Comparison of ENCODE assay signal across 8 mouse cellular contexts in genomic region chr12:101026946-101027345, GRCm38 (mm10). TPM values are rescaled to one million over a fixed set of nuclear protein-coding genes. Genes with fewer than 3 reads are reported as not detected.
DNase-seq lines count a peak whose midpoint lies in the region; ATAC-seq and TF ChIP-seq lines count a peak whose summit lies in the region.

No protein-coding gene starts in this region.

- no peaks in the 10 kb centered on the region for H3K36me3 ChIP-seq in lung, embryonic 14.5 days (ENCODE audit: insufficient read depth)
- no peaks in the 10 kb centered on the region; the same call in 1 of the 2 replicates for H3K36me3 ChIP-seq in hindbrain, embryonic 11.5 days (ENCODE audit: control insufficient read depth, insufficient read depth, low read length)
- 0 out of 2 replicates have a peak, but pooled peaks cover 2% of the 10 kb centered on the region for H3K36me3 ChIP-seq in liver, embryonic 11.5 days (ENCODE audit: control insufficient read depth, insufficient read depth, low read length)
- H3K36me3 ChIP-seq in stomach, embryonic 15.5 days = no peaks in the 10 kb centered on the region

- no peak for TF ChIP-seq POLR2A in cerebellum, adult 2 months (IDR thresholded peaks at IDR 0.05; ENCODE audit: borderline replicate concordance, insufficient read depth, low read length)

- no peak overlapping the region for H3K27ac ChIP-seq in cerebellum, adult 2 months (ENCODE audit: insufficient read depth, low read length)
- H3K27ac ChIP-seq in lung, embryonic 14.5 days (ENCODE audit: low read depth) = no peak overlapping the region
- H3K27ac ChIP-seq in hindbrain, embryonic 11.5 days (ENCODE audit: low read depth, low read length) = no peak overlapping the region
- H3K27ac ChIP-seq in liver, embryonic 11.5 days (ENCODE audit: low read depth, low read length) = peak overlapping the region; percentile 76
- peak overlapping the region; percentile 67 for H3K27ac ChIP-seq in stomach, embryonic 15.5 days

- 18% methylated on average over 14 of the region's 14 CpGs for WGBS in cerebellum, adult 2 months
- 17% methylated on average over 14 of the region's 14 CpGs for whole genome bisulfite sequencing in lung, embryonic 14.5 days
- 9% methylated on average over 14 of the region's 14 CpGs for WGBS in hindbrain, embryonic 11.5 days
- 33% methylated on average over 14 of the region's 14 CpGs for WGBS in liver, embryonic 11.5 days
- 19% methylated on average over 14 of the region's 14 CpGs for WGBS in stomach, embryonic 15.5 days

- H3K4me2 ChIP-seq in lung, embryonic 14.5 days = peak overlapping the region; percentile 96
- H3K4me2 ChIP-seq in hindbrain, embryonic 11.5 days (replicated peaks; ENCODE audit: low read depth, low read length) = peak overlapping the region; percentile 82
- H3K4me2 ChIP-seq in liver, embryonic 11.5 days = peak overlapping the region; percentile 92
- peak overlapping the region; percentile 97 for H3K4me2 ChIP-seq in stomach, embryonic 15.5 days

- no peaks in the 10 kb centered on the region; the same call in 1 of the 2 replicates for H3K27me3 ChIP-seq in cerebellum, adult 2 months (ENCODE audit: control insufficient read depth, insufficient read depth, low read length)
- H3K27me3 ChIP-seq in lung, embryonic 14.5 days (ENCODE audit: insufficient read depth, low read length) = peaks cover 28% of the 10 kb centered on the region
- H3K27me3 ChIP-seq in hindbrain, embryonic 11.5 days (ENCODE audit: control insufficient read depth, insufficient read depth, low read length) = no peaks in the 10 kb centered on the region
- H3K27me3 ChIP-seq in liver, embryonic 11.5 days (replicated peaks; ENCODE audit: control insufficient read depth, insufficient read depth, low read length) = no peaks in the 10 kb centered on the region
- peaks cover 4% of the 10 kb centered on the region; the same call in 1 of the 2 replicates for H3K27me3 ChIP-seq in stomach, embryonic 15.5 days (replicated peaks)

- no peaks in the 10 kb centered on the region for H3K4me1 ChIP-seq in cerebellum, adult 2 months (ENCODE audit: control insufficient read depth, insufficient read depth, low read length)
- peaks cover 6% of the 10 kb centered on the region; the same call in 1 of the 2 replicates for H3K4me1 ChIP-seq in lung, embryonic 14.5 days (ENCODE audit: insufficient read depth)
- peaks cover 3% of the 10 kb centered on the region for H3K4me1 ChIP-seq in hindbrain, embryonic 11.5 days (replicated peaks; ENCODE audit: control insufficient read depth, insufficient read depth, low read length)
- H3K4me1 ChIP-seq in liver, embryonic 11.5 days (replicated peaks; ENCODE audit: control insufficient read depth, insufficient read depth, low read length) = peaks cover 28% of the 10 kb centered on the region
- H3K4me1 ChIP-seq in stomach, embryonic 15.5 days = peaks cover 31% of the 10 kb centered on the region

- peak overlapping the region; percentile 1 for H3K4me3 ChIP-seq in cerebellum, adult 2 months (replicated peaks; ENCODE audit: insufficient read depth, low read depth, low read length)
- peak overlapping the region; percentile 64 for H3K4me3 ChIP-seq in lung, embryonic 14.5 days (ENCODE audit: low read depth, low read length)
- H3K4me3 ChIP-seq in hindbrain, embryonic 11.5 days (ENCODE audit: low read depth, low read length) = peak overlapping the region; percentile 69
- peak overlapping the region; percentile 86 for H3K4me3 ChIP-seq in liver, embryonic 11.5 days (ENCODE audit: low read depth, low read length)
- H3K4me3 ChIP-seq in stomach, embryonic 15.5 days (replicated peaks) = peak overlapping the region; percentile 59

- no peaks in the 10 kb centered on the region for H3K9me3 ChIP-seq in lung, embryonic 14.5 days (ENCODE audit: low read depth, low read length)
- no peaks in the 10 kb centered on the region for H3K9me3 ChIP-seq in hindbrain, embryonic 11.5 days (ENCODE audit: control insufficient read depth, low read length)
- H3K9me3 ChIP-seq in liver, embryonic 11.5 days (ENCODE audit: control insufficient read depth, low read length) = no peaks in the 10 kb centered on the region
- no peaks in the 10 kb centered on the region for H3K9me3 ChIP-seq in stomach, embryonic 15.5 days

- no peak for ATAC-seq in lung, embryonic 14.5 days (ENCODE audit: insufficient read depth)
- ATAC-seq in hindbrain, embryonic 11.5 days (ENCODE audit: low FRiP score) = no peak
- no peak for ATAC-seq in liver, embryonic 11.5 days (replicated peaks; ENCODE audit: low FRiP score)
- no peak for ATAC-seq in stomach, embryonic 15.5 days (ENCODE audit: insufficient read depth, low FRiP score, low read depth)

- peak overlapping the region; percentile 79 for H3K9ac ChIP-seq in lung, embryonic 14.5 days
- H3K9ac ChIP-seq in hindbrain, embryonic 11.5 days (ENCODE audit: low read depth, low read length) = peak overlapping the region; percentile 39
- H3K9ac ChIP-seq in liver, embryonic 11.5 days (ENCODE audit: low read depth, low read length) = peak overlapping the region; percentile 96
- H3K9ac ChIP-seq in stomach, embryonic 15.5 days = no peak overlapping the region

- peak in 1 of 2 experiments; percentile 39 for DNase-seq in cerebellum, adult 2 months
- DNase-seq in cerebellum, adult 9-10 months = no peak
- DNase-seq in lung, embryonic 14.5 days = no peak
- DNase-seq in lung, postnatal 10 days = no peak
- DNase-seq in hindbrain, embryonic 11.5 days (ENCODE audit: low spot score) = no peak
- DNase-seq in liver, embryonic 11.5 days (ENCODE audit: low spot score) = peak; percentile 28
- DNase-seq in adrenal gland, postnatal 14 days = no peak

- TF ChIP-seq CTCF in cerebellum, adult 2 months (IDR thresholded peaks at IDR 0.05; ENCODE audit: borderline replicate concordance, insufficient read depth, low read depth, low read length) = no peak
- TF ChIP-seq CTCF in lung, embryonic 14.5 days (IDR thresholded peaks at IDR 0.05; ENCODE audit: low read depth) = no peak

RNA-seq across cellular contexts. Expression of gene Ccdc88c, which starts 1.9 kb away (rescaled TPM):
- 9.0 TPM in 2 replicates for polyA plus RNA-seq in cerebellum, adult 2 months (2012; rRNA removed)
- 14.0 and 15.3 TPM in 2 replicates for polyA plus RNA-seq in lung, embryonic 14.5 days (2014; fragmentation: Nextera tagmentation; extraction: Ambion mirVana)
- 11.6 and 14.1 TPM in 2 replicates for polyA plus RNA-seq in hindbrain, embryonic 11.5 days (2014; fragmentation: Nextera tagmentation; extraction: Ambion mirVana)
- 11.8 and 13.3 TPM in 2 replicates for polyA plus RNA-seq in liver, embryonic 11.5 days (2014; fragmentation: Nextera tagmentation; extraction: Ambion mirVana)
- 9.4 and 11.1 TPM in 2 replicates for polyA plus RNA-seq in stomach, embryonic 15.5 days (2015; fragmentation: Nextera tagmentation; extraction: Ambion mirVana)
- total RNA-seq in adrenal gland, postnatal 14 days (2021) = 7.9 and 17.4 TPM in 2 replicates

RNA-seq across cellular contexts. Expression of gene Ppp4r3a, which starts 56.6 kb away (rescaled TPM):
- 35.1 and 36.8 TPM in 2 replicates for polyA plus RNA-seq in cerebellum, adult 2 months (2012; rRNA removed)
- 53.6 and 55.9 TPM in 2 replicates for polyA plus RNA-seq in lung, embryonic 14.5 days (2014; fragmentation: Nextera tagmentation; extraction: Ambion mirVana)
- 59.9 and 63.6 TPM in 2 replicates for polyA plus RNA-seq in hindbrain, embryonic 11.5 days (2014; fragmentation: Nextera tagmentation; extraction: Ambion mirVana)
- 53.4 and 54.4 TPM in 2 replicates for polyA plus RNA-seq in liver, embryonic 11.5 days (2014; fragmentation: Nextera tagmentation; extraction: Ambion mirVana)
- 39.9 and 46.9 TPM in 2 replicates for polyA plus RNA-seq in stomach, embryonic 15.5 days (2015; fragmentation: Nextera tagmentation; extraction: Ambion mirVana)
- 62.4 and 62.7 TPM in 2 replicates for total RNA-seq in adrenal gland, postnatal 14 days (2021)

Comparison
In these comparisons a context has a peak if more than half of its experiments do, and no peak if none do; other contexts are left out.
1. H3K27ac ChIP-seq: peak in liver, embryonic 11.5 days (single experiment) and stomach, embryonic 15.5 days (single experiment); none in cerebellum, adult 2 months (single experiment), lung, embryonic 14.5 days (single experiment) and hindbrain, embryonic 11.5 days (single experiment).
2. H3K4me3 ChIP-seq: peak in every context shown above with its lines; median percentile 86 in liver, embryonic 11.5 days; 69 in hindbrain, embryonic 11.5 days; 64 in lung, embryonic 14.5 days; 59 in stomach, embryonic 15.5 days; 1 in cerebellum, adult 2 months.
3. Peak in every context shown above with its lines, with median percentiles within 50 percentile points of each other: H3K4me2 ChIP-seq.